ENCODE assay signal across 9 mouse cellular contexts in the genomic region with DNA sequence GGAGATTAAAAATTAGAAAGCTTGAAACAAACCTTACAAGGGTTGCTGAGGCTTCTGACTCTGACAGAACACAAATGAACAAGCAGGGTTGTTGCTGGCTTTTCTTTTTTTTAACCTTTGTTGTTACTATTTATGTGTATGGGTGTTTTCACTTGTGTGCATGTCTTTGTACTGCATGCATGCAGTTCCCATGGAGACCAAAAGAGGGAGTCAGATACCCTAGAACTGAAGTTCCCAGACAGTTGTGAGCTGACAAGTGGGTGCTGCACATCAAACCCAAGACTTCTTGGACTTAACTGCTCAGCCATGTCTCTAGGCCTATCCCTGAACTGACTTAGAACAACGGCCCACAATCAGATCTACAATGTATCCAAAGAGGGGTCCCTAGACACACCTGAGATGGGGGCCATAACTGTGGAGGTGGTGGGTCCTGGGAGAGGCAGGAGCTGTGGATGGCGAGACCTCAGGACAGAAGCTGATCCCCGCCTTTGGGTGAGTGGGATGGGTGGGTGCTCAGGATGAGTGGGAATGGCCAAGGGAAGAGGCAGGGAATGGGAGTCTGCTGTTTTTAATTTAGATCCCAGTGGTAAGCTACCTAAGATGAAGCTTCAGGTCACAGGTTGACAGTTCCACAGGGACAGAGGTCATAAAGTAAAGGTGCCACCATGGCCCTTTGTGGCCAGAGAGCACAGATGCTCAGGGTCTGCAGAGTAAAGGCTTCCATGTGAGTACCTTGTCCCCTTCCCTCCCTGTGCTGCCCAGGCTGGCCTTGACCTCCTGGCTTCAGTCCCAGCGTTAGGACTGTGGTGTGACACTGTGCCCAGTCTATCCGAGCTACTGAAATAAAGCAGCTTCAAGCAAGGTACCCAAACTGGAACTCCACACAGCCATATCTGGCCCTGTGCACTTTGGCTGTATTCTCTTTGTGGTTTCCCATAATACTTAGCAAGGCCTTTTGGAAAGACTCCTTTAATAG.
A peak's percentile ranks its signal among the peaks of the same experiment; 100 is the strongest.
DNase-seq lines count a peak whose midpoint lies in the region; ATAC-seq and TF ChIP-seq lines count a peak whose summit lies in the region.
"Had no signal": no experiment of that assay in that cellular context is flagged by ENCODE, and none has a peak within 500 bp of the region (broad histone marks: within the 10 kb centered on the region; RNA-seq: fewer than 3 reads in every experiment).

No protein-coding gene starts in this region.

- peak; percentile 37; the same call in 1 of the 2 replicates for TF ChIP-seq CTCF in kidney, postnatal 0 days (IDR thresholded peaks at IDR 0.05; ENCODE audit: low read depth)
- TF ChIP-seq CTCF in Patski (IDR thresholded peaks at IDR 0.05), result peak; percentile 51

- no peaks in the 10 kb centered on the region for H3K9me3 ChIP-seq in kidney, postnatal 0 days (replicated peaks; ENCODE audit: low read length)
- no peaks in the 10 kb centered on the region for H3K9me3 ChIP-seq in embryonic facial prominence, embryonic 15.5 days (replicated peaks)
- no peaks in the 10 kb centered on the region for H3K9me3 ChIP-seq in liver, embryonic 16.5 days (replicated peaks; ENCODE audit: control insufficient read depth, low read length)
- no peaks in the 10 kb centered on the region for H3K9me3 ChIP-seq in forebrain, embryonic 15.5 days

- H3K9ac ChIP-seq in kidney, postnatal 0 days (ENCODE audit: low read depth, low read length), result no peak overlapping the region
- H3K9ac ChIP-seq in embryonic facial prominence, embryonic 15.5 days, result no peak overlapping the region
- H3K9ac ChIP-seq in liver, embryonic 16.5 days (ENCODE audit: low read depth, low read length), result no peak overlapping the region
- no peak overlapping the region for H3K9ac ChIP-seq in forebrain, embryonic 15.5 days (replicated peaks)

- no peak overlapping the region for H3K4me3 ChIP-seq in kidney, postnatal 0 days (replicated peaks; ENCODE audit: low read depth, low read length)
- H3K4me3 ChIP-seq in embryonic facial prominence, embryonic 15.5 days (replicated peaks), result no peak overlapping the region
- H3K4me3 ChIP-seq in liver, embryonic 16.5 days (ENCODE audit: low read depth, low read length), result no peak overlapping the region
- H3K4me3 ChIP-seq in forebrain, embryonic 15.5 days, result no peak overlapping the region

- H3K4me1 ChIP-seq in kidney, postnatal 0 days (replicated peaks; ENCODE audit: insufficient read depth, low read length), result peaks cover 14% of the 10 kb centered on the region
- H3K4me1 ChIP-seq in embryonic facial prominence, embryonic 15.5 days, result peaks cover 42% of the 10 kb centered on the region
- peaks cover 14% of the 10 kb centered on the region for H3K4me1 ChIP-seq in liver, embryonic 16.5 days (ENCODE audit: control insufficient read depth, low read depth, low read length)
- H3K4me1 ChIP-seq in forebrain, embryonic 15.5 days, result peaks cover 22% of the 10 kb centered on the region

- H3K27ac ChIP-seq in kidney, postnatal 0 days, result peak overlapping the region; percentile 60
- H3K27ac ChIP-seq in embryonic facial prominence, embryonic 15.5 days (replicated peaks), result peak overlapping the region; percentile 61; the same call in 1 of the 2 replicates
- H3K27ac ChIP-seq in liver, embryonic 16.5 days (ENCODE audit: low read length), result no peak overlapping the region
- H3K27ac ChIP-seq in forebrain, embryonic 15.5 days (replicated peaks), result no peak overlapping the region
- H3K27ac ChIP-seq: macrophage had no signal

- 89% methylated on average over 5 of the region's 5 CpGs for WGBS in kidney, postnatal 0 days
- 79% methylated on average over 5 of the region's 5 CpGs for WGBS in embryonic facial prominence, embryonic 15.5 days
- 54% methylated on average over 5 of the region's 5 CpGs for WGBS in liver, embryonic 16.5 days (ENCODE audit: insufficient replicate concordance)
- WGBS in forebrain, embryonic 15.5 days, result 88% methylated on average over 5 of the region's 5 CpGs

- in situ Hi-C loops in Patski (cut with MboI; ENCODE audit: low pct_unique_long_range_greater_than_20kb), result no loop called here

- H3K4me2 ChIP-seq in kidney, postnatal 0 days (ENCODE audit: low read length), result no peak overlapping the region
- no peak overlapping the region for H3K4me2 ChIP-seq in embryonic facial prominence, embryonic 15.5 days (replicated peaks)
- no peak overlapping the region for H3K4me2 ChIP-seq in liver, embryonic 16.5 days (ENCODE audit: low read depth, low read length)
- no peak overlapping the region for H3K4me2 ChIP-seq in forebrain, embryonic 15.5 days (replicated peaks)

- CTCF ChIA-PET in Patski (lab: Charles Lee), result interaction anchor here (0.7 to 1.4 kb wide), 5 partner anchors 9 to 81 kb away, joined by 3 read pairs; no protein-coding TSS in a partner anchor

- no peak for DNase-seq in kidney, postnatal 0 days (ENCODE audit: low spot score)
- DNase-seq in kidney, adult 11 months, result no peak
- no peak for DNase-seq in Patski (ENCODE audit: low read depth, low spot score)
- no peak for DNase-seq in right cerebral cortex, postnatal 10 days (ENCODE audit: low spot score in 2 of 2)

- H3K27me3 ChIP-seq in kidney, postnatal 0 days (ENCODE audit: insufficient read depth, low read length), result no peaks in the 10 kb centered on the region
- no peaks in the 10 kb centered on the region for H3K27me3 ChIP-seq in Patski
- H3K27me3 ChIP-seq in embryonic facial prominence, embryonic 15.5 days, result no peaks in the 10 kb centered on the region
- H3K27me3 ChIP-seq in liver, embryonic 16.5 days (ENCODE audit: control insufficient read depth, insufficient read depth, low read depth, low read length), result no peaks in the 10 kb centered on the region
- H3K27me3 ChIP-seq in forebrain, embryonic 15.5 days, result no peaks in the 10 kb centered on the region

- no peaks in the 10 kb centered on the region for H3K36me3 ChIP-seq in kidney, postnatal 0 days (ENCODE audit: insufficient read depth, low read length)
- no peaks in the 10 kb centered on the region for H3K36me3 ChIP-seq in embryonic facial prominence, embryonic 15.5 days
- no peaks in the 10 kb centered on the region for H3K36me3 ChIP-seq in liver, embryonic 16.5 days (ENCODE audit: control insufficient read depth, insufficient read depth)
- no peaks in the 10 kb centered on the region for H3K36me3 ChIP-seq in forebrain, embryonic 15.5 days

- no peak for ATAC-seq in kidney, postnatal 0 days (replicated peaks; ENCODE audit: low FRiP score, low read depth)
- no peak for ATAC-seq in Patski
- ATAC-seq in embryonic facial prominence, embryonic 15.5 days (ENCODE audit: insufficient number of reproducible peaks, low FRiP score, low TSS enrichment, low read depth), result no peak
- peak; percentile 25; the same call in 1 of the 2 replicates for ATAC-seq in liver, embryonic 16.5 days (ENCODE audit: low read depth)
- no peak for ATAC-seq in inflammation-experienced regulatory T-cells, adult 6 months
- ATAC-seq in forebrain, embryonic 15.5 days (replicated peaks), result no peak

- POLR2A ChIA-PET in Patski (lab: Charles Lee), result no interaction called here

Comparison
In these comparisons a context has a peak if more than half of its experiments do, and no peak if none do; other contexts are left out.
1. H3K27ac ChIP-seq: peak in kidney, postnatal 0 days (single experiment) and embryonic facial prominence, embryonic 15.5 days (single experiment); none in liver, embryonic 16.5 days (single experiment) and forebrain, embryonic 15.5 days (single experiment).